Mouse (Mus musculus) forebrain, embryonic 15.5 days (tissue): Measurements from ENCODE around the gene Tmem41b. TPM values are rescaled to one million over a fixed set of nuclear protein-coding genes. Genes with fewer than 3 reads are reported as not detected.
"Not testable (repeated sequence)": the region's sequence is repeated elsewhere in the genome, so short reads cannot be mapped to it uniquely, and the experiment has no call there.

Experiments used
- ATAC-seq: fragments of 200-750 bp; cut with Nextera tagmentation; replicated peaks from 2 replicates; pipeline ENCODE4 v1.8.0; 2017; ENCODE audit warnings: mild to moderate bottlenecking, moderate TSS enrichment, moderate library complexity
- H3K27ac ChIP-seq: fragments of 300-500 bp; sonication (generic); replicated peaks from 2 replicates; pipeline ENCODE4 v1.5.1; 2015; ENCODE audit warnings: mild to moderate bottlenecking, inconsistent platforms
- H3K27me3 ChIP-seq: fragments of 300-500 bp; sonication (generic); 2 replicates; pipeline ENCODE4 v1.6.1; 2015; ENCODE audit warnings: inconsistent platforms
- H3K36me3 ChIP-seq: fragments of 300-500 bp; sonication (generic); 2 replicates; pipeline ENCODE4 v1.6.1; 2015; ENCODE audit warnings: mild to moderate bottlenecking, inconsistent platforms
- H3K4me1 ChIP-seq: fragments of 300-500 bp; sonication (generic); 2 replicates; pipeline ENCODE4 v1.6.1; 2015; ENCODE audit warnings: inconsistent platforms
- H3K4me2 ChIP-seq: fragments of 300-500 bp; sonication (generic); replicated peaks from 2 replicates; pipeline ENCODE4 v1.6.1; 2015; ENCODE audit warnings: mild to moderate bottlenecking, inconsistent platforms
- H3K4me3 ChIP-seq: fragments of 300-500 bp; sonication (generic); 2 replicates; pipeline ENCODE4 v1.5.1; 2015; ENCODE audit warnings: mild to moderate bottlenecking, inconsistent platforms
- H3K9ac ChIP-seq: fragments of 300-500 bp; sonication (generic); replicated peaks from 2 replicates; pipeline ENCODE4 v1.6.1; 2015; ENCODE audit warnings: mild to moderate bottlenecking, inconsistent platforms
- H3K9me3 ChIP-seq: fragments of 300-500 bp; sonication (generic); 2 replicates; pipeline ENCODE4 v1.6.1; 2016; ENCODE audit warnings: inconsistent platforms
- WGBS: fragments of 180-500 bp; shearing (Covaris S2); methylation state at CpG from one replicate; pipeline ENCODE4 v1.1.7; 2015; ENCODE audit warnings: mixed read lengths; 5-methylcytosine and 5-hydroxymethylcytosine counted together
- polyA plus RNA-seq: library from polyadenylated mRNA; unstranded; fragments of >200 nt; fragmentation: Nextera tagmentation; extraction: Ambion mirVana; gene quantifications from 2 replicates; pipeline ENCODE4 v1.2.1, GENCODE M21; 2015

Gene Tmem41b
- polyA plus RNA-seq, 1 experiment from 2014 or later = 65.1 TPM

GRCm38 (mm10) chr7:110005976-110006375 is 19.2 kb upstream of the Tmem41b start:
- Histone ChIP-seq H3K27me3 (no peaks in the 10 kb centered on the region), H3K36me3 (no peaks in the 10 kb centered on the region), H3K4me1 (no peaks in the 10 kb centered on the region), H3K4me3 (no peak overlapping the region), H3K27ac (no peak overlapping the region), H3K4me2 (no peak overlapping the region), H3K9ac (no peak overlapping the region), H3K9me3 (no peaks in the 10 kb centered on the region)
- ATAC-seq = no peak

DNA sequence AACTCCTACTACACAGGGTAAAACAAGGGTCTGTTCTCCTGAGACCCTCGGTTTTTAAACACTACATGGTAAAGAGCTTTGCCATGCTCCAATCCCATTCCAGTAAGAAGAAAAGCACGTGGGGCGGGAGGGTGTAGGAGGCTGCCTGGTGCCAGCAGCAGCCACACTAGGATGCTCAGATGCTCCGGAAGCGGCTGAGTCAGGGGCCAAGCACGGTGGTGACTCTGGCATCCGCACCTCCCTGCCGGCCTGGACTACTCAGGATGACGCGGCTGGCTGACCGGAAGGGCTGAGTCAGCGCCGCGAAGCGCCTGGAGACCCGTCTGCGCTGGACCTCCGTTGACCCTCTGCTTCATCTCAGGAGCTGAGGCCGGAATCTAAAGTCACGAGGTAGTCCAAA is 16.2 kb upstream of the Tmem41b start:
- Histone ChIP-seq H3K9me3 (no peaks in the 10 kb centered on the region), H3K4me2 (peak overlapping the region; percentile 33), H3K9ac (peak overlapping the region; percentile 26; the same call in 1 of the 2 replicates), H3K4me1 (no peaks in the 10 kb centered on the region), H3K36me3 (no peaks in the 10 kb centered on the region), H3K4me3 (no peak overlapping the region), H3K27ac (no peak overlapping the region), H3K27me3 (no peaks in the 10 kb centered on the region)
- no peak for ATAC-seq
- 19% methylated on average over 20 of the region's 20 CpGs for WGBS

- no peak overlapping the region for H3K9ac ChIP-seq
- H3K4me2 ChIP-seq = no peak overlapping the region
- no peaks in the 10 kb centered on the region for H3K27me3 ChIP-seq
- no peak overlapping the region for H3K27ac ChIP-seq
- no peaks in the 10 kb centered on the region for H3K9me3 ChIP-seq
- no peaks in the 10 kb centered on the region for H3K4me1 ChIP-seq
- no peak for ATAC-seq
- H3K36me3 ChIP-seq = no peaks in the 10 kb centered on the region
- H3K4me3 ChIP-seq = no peak overlapping the region
These were observed 15.4 kb upstream of the Tmem41b start for GRCm38 (mm10) chr7:110002092-110002491.

DNA sequence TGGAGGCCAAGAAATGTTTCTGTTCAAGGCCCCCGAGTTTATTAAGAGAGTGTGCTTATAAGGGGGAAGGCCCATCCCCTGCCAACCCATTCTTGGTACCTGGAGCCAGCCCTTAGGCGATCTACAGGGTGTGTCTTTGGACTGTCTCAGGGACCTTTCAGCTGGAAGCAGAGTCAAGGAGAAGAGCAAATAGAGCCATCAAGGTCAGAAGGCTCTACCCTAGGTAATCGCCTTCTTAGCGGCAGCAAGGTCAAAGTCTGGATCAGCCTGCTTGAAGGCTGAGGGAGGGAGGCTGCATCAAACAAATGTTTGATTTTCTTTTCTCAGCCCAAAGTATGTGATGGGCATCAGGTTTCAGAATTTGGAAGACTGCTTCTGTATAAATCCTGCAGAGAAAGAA is 11.7 kb upstream of the Tmem41b start:
- no peak overlapping the region for H3K4me3 ChIP-seq
- no peak for ATAC-seq
- no peak overlapping the region for H3K4me2 ChIP-seq
- 88% methylated on average over 4 of the region's 4 CpGs for WGBS
- no peaks in the 10 kb centered on the region for H3K9me3 ChIP-seq
- H3K4me1 ChIP-seq = no peaks in the 10 kb centered on the region
- H3K9ac ChIP-seq = no peak overlapping the region
- H3K27me3 ChIP-seq = no peaks in the 10 kb centered on the region
- H3K27ac ChIP-seq = no peak overlapping the region
- H3K36me3 ChIP-seq = no peaks in the 10 kb centered on the region

- no peak overlapping the region for H3K4me2 ChIP-seq
- H3K36me3 ChIP-seq = no peaks in the 10 kb centered on the region
- H3K9ac ChIP-seq = no peak overlapping the region
- H3K27me3 ChIP-seq = no peaks in the 10 kb centered on the region
- no peaks in the 10 kb centered on the region for H3K9me3 ChIP-seq
- WGBS = 52% methylated on average over 2 of the region's 2 CpGs
- H3K27ac ChIP-seq = no peak overlapping the region
- H3K4me1 ChIP-seq = no peaks in the 10 kb centered on the region
- H3K4me3 ChIP-seq = no peak overlapping the region
- ATAC-seq = peak; percentile 48; the same call in 1 of the 2 replicates
These were observed 6.6 kb upstream of the Tmem41b start for GRCm38 (mm10) chr7:109993157-109993959.

- no peak overlapping the region for H3K9ac ChIP-seq
- no peak overlapping the region for H3K27ac ChIP-seq
- WGBS = 100% methylated on average over 1 of the region's 1 CpGs
- H3K4me2 ChIP-seq = no peak overlapping the region
- H3K4me3 ChIP-seq = no peak overlapping the region
- no peaks in the 10 kb centered on the region for H3K27me3 ChIP-seq
- H3K4me1 ChIP-seq = peaks cover 3% of the 10 kb centered on the region; the same call in 1 of the 2 replicates
- no peak for ATAC-seq
- H3K36me3 ChIP-seq = no peaks in the 10 kb centered on the region
- no peaks in the 10 kb centered on the region for H3K9me3 ChIP-seq
These were observed 4.6 kb upstream of the Tmem41b start for GRCm38 (mm10) chr7:109991286-109991685.

GRCm38 (mm10) chr7:109986133-109986669 is 528 bp downstream of the Tmem41b start:
- H3K4me1 ChIP-seq = peaks cover 23% of the 10 kb centered on the region
- no peaks in the 10 kb centered on the region for H3K27me3 ChIP-seq
- peak overlapping the region; percentile 69 for H3K4me3 ChIP-seq
- WGBS = under 1% methylated on average over 43 of the region's 43 CpGs
- peaks cover 12% of the 10 kb centered on the region; the same call in 1 of the 2 replicates for H3K36me3 ChIP-seq
- no peaks in the 10 kb centered on the region for H3K9me3 ChIP-seq
- ATAC-seq = peak; percentile 99
- peak overlapping the region; percentile 64 for H3K9ac ChIP-seq
- peak overlapping the region; percentile 94 for H3K27ac ChIP-seq
- peak overlapping the region; percentile 71 for H3K4me2 ChIP-seq

GRCm38 (mm10) chr7:109985661-109986132 is 1.0 kb downstream of the Tmem41b start:
- H3K4me1 ChIP-seq = peaks cover 23% of the 10 kb centered on the region
- peak overlapping the region; percentile 64 for H3K9ac ChIP-seq
- no peaks in the 10 kb centered on the region for H3K27me3 ChIP-seq
- no peaks in the 10 kb centered on the region for H3K9me3 ChIP-seq
- ATAC-seq = peak; percentile 57; the same call in 1 of the 2 replicates
- WGBS = 0% methylated on average over 27 of the region's 27 CpGs
- H3K36me3 ChIP-seq = peaks cover 13% of the 10 kb centered on the region
- H3K4me3 ChIP-seq = peak overlapping the region; percentile 69
- peak overlapping the region; percentile 94 for H3K27ac ChIP-seq
- H3K4me2 ChIP-seq = peak overlapping the region; percentile 71

DNA sequence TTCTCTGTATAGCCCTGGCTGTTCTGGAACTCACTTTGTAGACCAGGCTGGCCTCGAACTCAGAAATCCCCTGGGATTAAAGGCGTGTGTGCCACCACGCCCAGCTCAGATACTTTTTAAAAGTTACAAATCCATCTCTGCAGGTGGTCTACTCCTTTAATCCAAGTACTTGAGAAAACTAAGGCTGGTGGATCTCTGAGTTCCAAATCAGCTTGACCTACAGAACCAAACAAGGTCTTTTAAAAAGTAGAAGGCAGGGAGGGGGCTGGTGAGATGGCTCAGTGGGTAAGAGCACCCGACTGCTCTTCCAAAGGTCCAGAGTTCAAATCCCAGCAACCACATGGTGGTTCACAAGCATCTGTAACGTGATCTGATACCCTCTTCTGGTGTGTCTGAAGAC is 2.1 kb downstream of the Tmem41b start:
- peaks cover 23% of the 10 kb centered on the region for H3K4me1 ChIP-seq
- not testable (repeated sequence) for H3K9ac ChIP-seq, H3K27me3 ChIP-seq, ATAC-seq, H3K4me3 ChIP-seq, H3K27ac ChIP-seq, H3K9me3 ChIP-seq
- peak overlapping the region; percentile 71; the same call in 1 of the 2 replicates for H3K4me2 ChIP-seq
- H3K36me3 ChIP-seq = peaks cover 19% of the 10 kb centered on the region
- WGBS = 70% methylated on average over 5 of the region's 5 CpGs

DNA sequence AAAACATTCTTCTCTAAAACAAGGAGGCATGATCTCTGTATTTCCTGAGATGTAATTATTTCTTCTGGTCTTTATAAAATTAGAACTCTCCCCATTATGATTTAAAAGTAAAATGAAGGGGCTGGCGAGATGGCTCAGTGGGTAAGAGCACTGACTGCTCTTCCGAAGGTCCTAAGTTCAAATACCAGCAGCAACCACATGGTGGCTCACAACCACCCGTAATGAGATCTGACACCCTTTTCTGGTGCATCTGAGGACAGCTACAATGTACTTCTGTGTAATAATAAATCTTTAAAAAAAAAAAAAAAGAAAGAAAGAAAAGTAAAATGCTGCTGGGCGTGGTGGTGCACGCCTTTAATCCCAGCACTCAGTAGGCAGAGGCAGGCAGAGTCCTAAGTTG is 9.6 kb downstream of the Tmem41b start:
- H3K27me3 ChIP-seq, H3K4me1 ChIP-seq, H3K27ac ChIP-seq, H3K9me3 ChIP-seq, H3K4me3 ChIP-seq, H3K4me2 ChIP-seq, ATAC-seq, H3K9ac ChIP-seq: not testable (repeated sequence)
- peaks cover 48% of the 10 kb centered on the region for H3K36me3 ChIP-seq
- 77% methylated on average over 5 of the region's 5 CpGs for WGBS

GRCm38 (mm10) chr7:109975966-109976715 is 10.6 kb downstream of the Tmem41b start:
- H3K4me1 ChIP-seq = no peaks in the 10 kb centered on the region
- peaks cover 41% of the 10 kb centered on the region for H3K36me3 ChIP-seq
- no peak for ATAC-seq
- no peak overlapping the region for H3K9ac ChIP-seq
- H3K27me3 ChIP-seq = no peaks in the 10 kb centered on the region
- H3K9me3 ChIP-seq = no peaks in the 10 kb centered on the region
- H3K4me3 ChIP-seq = no peak overlapping the region
- whole genome bisulfite sequencing = 92% methylated on average over 6 of the region's 6 CpGs
- no peak overlapping the region for H3K27ac ChIP-seq
- H3K4me2 ChIP-seq = no peak overlapping the region

DNA sequence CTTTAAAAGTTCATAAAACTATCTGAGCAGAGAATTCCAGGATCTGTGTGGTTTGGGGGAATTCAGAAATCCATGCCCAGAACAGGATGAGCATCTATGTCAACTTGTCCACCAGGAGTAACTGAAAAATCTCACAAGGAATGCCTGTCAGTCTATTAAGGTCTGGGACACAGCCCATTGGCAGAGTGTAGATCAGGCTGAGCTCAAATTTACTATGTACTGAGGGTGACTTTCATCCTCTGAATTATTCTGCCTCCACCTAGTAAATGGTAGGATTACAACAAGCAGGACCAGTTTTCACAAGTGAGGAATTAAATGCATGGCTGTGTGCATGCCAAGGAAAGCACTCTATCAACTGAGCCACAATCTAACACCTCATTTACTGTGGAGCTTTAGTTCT is 17.2 kb downstream of the Tmem41b start:
- ATAC-seq = no peak
- no peak overlapping the region for H3K4me2 ChIP-seq
- peak overlapping the region; percentile 91 for H3K27ac ChIP-seq
- no peak overlapping the region for H3K9ac ChIP-seq
- no peaks in the 10 kb centered on the region for H3K9me3 ChIP-seq
- peaks cover 3% of the 10 kb centered on the region for H3K36me3 ChIP-seq
- peaks cover 21% of the 10 kb centered on the region for H3K4me1 ChIP-seq
- H3K27me3 ChIP-seq = no peaks in the 10 kb centered on the region
- H3K4me3 ChIP-seq = no peak overlapping the region
